Mouse (Mus musculus): ENCODE data around the gene Angpt4. TPM values are rescaled to one million over a fixed set of nuclear protein-coding genes. Genes with fewer than 3 reads are reported as not detected.

Gene Angpt4
- polyA plus RNA-seq (2015; fragmentation: Nextera tagmentation; extraction: Ambion mirVana) = 0.54 and 0.56 TPM in 2 replicates

DNA sequence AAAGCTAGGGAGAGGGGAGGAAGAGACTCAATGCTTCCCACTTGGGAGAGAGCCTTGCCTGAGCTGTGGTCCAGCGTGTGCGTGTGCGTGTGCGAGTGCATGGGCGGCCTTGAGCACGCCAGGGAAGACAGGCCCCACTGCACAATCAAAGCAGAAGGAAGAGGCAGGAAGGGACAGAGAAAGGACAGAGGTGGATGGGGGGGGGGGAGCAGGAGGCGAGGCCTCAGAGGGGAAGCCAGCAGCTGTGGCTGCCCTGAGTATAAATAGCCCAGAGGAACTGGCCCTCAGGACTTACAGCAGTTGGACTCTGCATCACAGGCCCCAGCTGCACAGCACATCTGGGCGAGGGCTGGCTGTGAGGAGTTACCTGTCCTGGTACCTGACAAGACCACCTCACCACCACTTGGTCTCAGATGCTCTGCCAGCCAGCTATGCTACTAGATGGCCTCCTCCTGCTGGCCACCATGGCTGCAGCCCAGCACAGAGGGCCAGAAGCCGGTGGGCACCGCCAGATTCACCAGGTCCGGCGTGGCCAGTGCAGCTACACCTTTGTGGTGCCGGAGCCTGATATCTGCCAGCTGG is at the start of gene Angpt4:
Angpt4 (plus strand) TSS at position 292 of the 582 bp plus-strand sequence.

DNA sequence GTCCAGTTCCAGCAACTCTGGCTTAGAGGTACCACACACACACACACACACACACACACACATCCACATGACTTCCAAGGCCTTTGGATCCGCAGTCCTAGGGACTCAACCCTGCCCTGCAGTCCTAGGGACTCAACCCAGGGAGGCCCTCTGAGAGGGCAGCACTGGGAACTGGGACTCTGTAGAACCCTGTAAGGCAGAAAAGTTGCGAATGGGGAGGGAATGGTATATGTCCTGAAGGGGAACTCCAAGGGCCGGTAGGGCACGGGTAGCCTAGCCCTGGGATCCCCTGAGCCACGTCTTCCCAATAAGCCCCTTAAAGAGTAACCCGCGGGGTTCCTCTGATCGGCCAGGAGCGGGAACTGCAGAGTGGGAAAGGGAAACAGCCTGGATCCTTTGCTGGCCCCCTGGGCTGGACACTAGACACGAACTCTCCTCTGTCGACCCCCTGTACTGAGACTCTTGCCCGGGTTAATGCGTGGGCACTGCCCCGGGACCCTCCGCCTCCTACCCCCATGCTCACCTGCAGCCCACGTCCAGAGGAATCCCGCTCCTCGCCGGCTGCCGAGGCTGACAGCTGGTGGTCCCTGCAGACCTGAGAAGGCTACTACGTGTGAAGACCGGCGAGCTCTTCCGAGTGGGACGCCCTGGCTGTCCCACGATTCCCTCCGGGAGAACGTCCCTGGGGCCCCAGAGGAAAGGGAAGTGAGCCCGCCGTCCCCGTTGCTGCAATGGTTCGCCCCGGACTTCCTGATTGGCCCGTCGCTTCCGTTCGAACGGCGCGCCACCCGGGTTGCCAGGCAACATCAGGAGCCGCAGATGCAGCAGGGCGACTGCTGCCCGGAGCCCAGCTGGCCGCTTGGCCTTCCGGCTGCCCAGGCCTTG is 68.7 kb downstream of the Angpt4 start, which contains the start of gene Fam110a:
Fam110a (minus strand) TSS at position 750 of the 885 bp plus-strand sequence.

MicroRNAs within 50 kb of the gene (microRNA counts, 519-probe panel; counts per million panel counts)
- 40.5 counts per million for microRNA mmu-miR-1953

Small RNAs within 50 kb of the gene (microRNA-seq; reads per million reads assigned to microRNA genes)
- gene Mir1953 = not detected

Other genes with a start within 250 kb of the Angpt4 start
- gene Rad21l, start 242.7 kb upstream of the Angpt4 start, polyA plus RNA-seq (2015; fragmentation: Nextera tagmentation; extraction: Ambion mirVana) = 0.50 and 0.57 TPM in 2 replicates
- 27.5 and 29.7 TPM in 2 replicates for gene Tmem74b, start 209.2 kb upstream of the Angpt4 start, polyA plus RNA-seq (2015; fragmentation: Nextera tagmentation; extraction: Ambion mirVana)
- 64.9 and 66.8 TPM in 2 replicates for gene Psmf1, start 167.0 kb upstream of the Angpt4 start, polyA plus RNA-seq (2015; fragmentation: Nextera tagmentation; extraction: Ambion mirVana)
- 0.87 and 1.1 TPM in 2 replicates for gene Rspo4, start 68.3 kb upstream of the Angpt4 start, polyA plus RNA-seq (2015; fragmentation: Nextera tagmentation; extraction: Ambion mirVana)
- 20.5 and 24.6 TPM in 2 replicates for gene Fam110a, start 69.0 kb downstream of the Angpt4 start, polyA plus RNA-seq (2015; fragmentation: Nextera tagmentation; extraction: Ambion mirVana)
- gene Slc52a3, start 85.3 kb downstream of the Angpt4 start, polyA plus RNA-seq (2015; fragmentation: Nextera tagmentation; extraction: Ambion mirVana) = 2.1 and 3.6 TPM in 2 replicates
- gene Scrt2, start 170.3 kb downstream of the Angpt4 start, polyA plus RNA-seq (2015; fragmentation: Nextera tagmentation; extraction: Ambion mirVana) = 2.9 and 3.3 TPM in 2 replicates
- gene Srxn1, start 194.3 kb downstream of the Angpt4 start, polyA plus RNA-seq (2015; fragmentation: Nextera tagmentation; extraction: Ambion mirVana) = 34.3 and 34.4 TPM in 2 replicates
- 1.2 and 2.3 TPM in 2 replicates for gene Tcf15, start 232.4 kb downstream of the Angpt4 start, polyA plus RNA-seq (2015; fragmentation: Nextera tagmentation; extraction: Ambion mirVana)

Data from neural tube, postnatal 0 days (tissue).